Mouse (Mus musculus) left cerebral cortex, postnatal 10 days (tissue): ENCODE data around the gene Gm15130. TPM values are rescaled to one million over a fixed set of nuclear protein-coding genes. Genes with fewer than 3 reads are reported as not detected.

ENCODE experiments used
- DNase-seq, 2 experiments: peaks; one replicate each; pipeline ENCODE4 v3.0.0; 2021 to 2022; ENCODE audit warnings: low spot score in 2 of 2, mixed read lengths in 1 of 2; ENCODE audit errors: extremely low spot score in 1 of 2
- intact Hi-C: fragments of 180-260 bp; cut with DNase I; formaldehyde crosslinking; loops from one replicate; pipeline ENCODE4 v1.15.1; 2025
- total RNA-seq, 2 experiments: library from RNA; stranded (reverse); gene quantifications; 2 replicates each; pipeline ENCODE4 v1.2.3; 2021

Gm15130 gene
- not detected for total RNA-seq

GRCm38 (mm10) chr2:111152836-111153235, at the start of gene Gm15130:
Gene Gm15130, minus strand, starts transcription at chr2:111152936.
- intact Hi-C loops, result no loop called here
- no peak for DNase-seq

- no peak for DNase-seq
- intact Hi-C loops, result no loop called here
Observed at GRCm38 (mm10) chr2:111182068-111182467, 29.3 kb upstream of the Gm15130 start.

GRCm38 (mm10) chr2:111135739-111136138, 17.0 kb downstream of the Gm15130 start:
- intact Hi-C loops, result no loop called here
- no peak for DNase-seq

- no peak for DNase-seq
- intact Hi-C loops, result no loop called here
Observed at GRCm38 (mm10) chr2:111105882-111106281, 46.9 kb downstream of the Gm15130 start, which contains the start of gene Gm13941. Gene Gm13941, minus strand, starts transcription at chr2:111105982.

Other genes with a start within 250 kb of the Gm15130 start
- 10 to 100 TPM; 16.5 to 17.2 TPM for gene Ano3, start 202.0 kb downstream of the Gm15130 start, total RNA-seq
- gene Gm13941, start 47.0 kb downstream of the Gm15130 start, total RNA-seq, result not detected
- gene 4930430A15Rik, start 76.7 kb upstream of the Gm15130 start, total RNA-seq, result not detected
- not detected for gene Olfr1275, start 82.3 kb upstream of the Gm15130 start, total RNA-seq
- gene Olfr1276, start 101.6 kb upstream of the Gm15130 start, total RNA-seq, result not detected
- not detected for gene Olfr1277, start 121.2 kb upstream of the Gm15130 start, total RNA-seq
- gene Olfr1278, start 137.2 kb upstream of the Gm15130 start, total RNA-seq, result not detected
- not detected for gene Olfr1279, start 147.7 kb upstream of the Gm15130 start, total RNA-seq
- gene Olfr1280, start 161.1 kb upstream of the Gm15130 start, total RNA-seq, result not detected
- not detected for gene Olfr1281, start 173.6 kb upstream of the Gm15130 start, total RNA-seq
- not detected for gene Olfr1282, start 183.1 kb upstream of the Gm15130 start, total RNA-seq
- gene Olfr1283, start 213.9 kb upstream of the Gm15130 start, total RNA-seq, result not detected
- gene Olfr1284, start 222.6 kb upstream of the Gm15130 start, total RNA-seq, result not detected